Mouse (Mus musculus): ENCODE data around the gene Rptn.
A peak's percentile ranks its signal among the peaks of the same experiment; 100 is the strongest.
"Not testable (repeated sequence)": the region's sequence is repeated elsewhere in the genome, so short reads cannot be mapped to it uniquely, and the experiment has no call there.

Gene Rptn

GRCm38 (mm10) chr3:93393366-93393765, at the start of gene Rptn:
Gene Rptn, plus strand, starts transcription at chr3:93393699.
- DNase-seq, result no peak

DNA sequence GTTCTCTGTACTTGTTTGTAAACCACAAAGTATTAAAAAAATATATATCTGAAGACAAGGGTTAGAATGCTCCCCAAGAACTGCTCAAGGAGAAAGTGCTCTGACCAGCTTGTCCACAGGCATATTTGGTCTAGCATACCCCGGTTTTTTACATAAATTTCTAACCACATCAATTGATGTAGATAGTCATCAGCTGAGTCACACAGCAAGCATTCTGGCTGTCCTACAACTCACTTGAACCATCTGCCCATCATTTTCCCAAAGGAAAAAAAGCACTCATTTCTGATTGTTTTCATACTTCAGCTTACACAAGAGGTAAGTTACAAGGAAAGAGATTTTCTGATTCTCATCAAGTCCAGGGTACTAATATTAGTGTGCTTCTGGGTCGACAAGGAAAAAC, 46.6 kb upstream of the Rptn start:
- DNase-seq, result no peak

DNA sequence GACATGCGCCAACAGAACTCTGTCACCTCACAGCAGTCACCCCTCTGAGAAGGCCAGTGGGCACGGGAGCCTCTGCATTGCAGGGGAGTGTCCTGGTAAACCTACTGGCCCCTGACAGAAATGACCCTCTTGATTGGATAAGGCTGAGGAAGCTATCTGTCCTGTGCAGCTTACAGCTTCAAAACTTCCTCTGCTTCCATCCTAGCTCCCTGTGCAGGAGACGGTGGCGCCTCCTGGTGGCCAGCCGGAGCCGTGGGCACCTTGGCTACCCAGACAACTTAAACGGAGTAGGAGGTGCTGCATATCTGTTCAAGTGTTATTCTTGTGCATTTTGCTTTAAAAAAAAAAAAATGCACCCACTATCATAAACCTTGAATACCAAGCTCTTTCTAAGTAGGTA, 33.5 kb upstream of the Rptn start:
- DNase-seq, result no peak

DNA sequence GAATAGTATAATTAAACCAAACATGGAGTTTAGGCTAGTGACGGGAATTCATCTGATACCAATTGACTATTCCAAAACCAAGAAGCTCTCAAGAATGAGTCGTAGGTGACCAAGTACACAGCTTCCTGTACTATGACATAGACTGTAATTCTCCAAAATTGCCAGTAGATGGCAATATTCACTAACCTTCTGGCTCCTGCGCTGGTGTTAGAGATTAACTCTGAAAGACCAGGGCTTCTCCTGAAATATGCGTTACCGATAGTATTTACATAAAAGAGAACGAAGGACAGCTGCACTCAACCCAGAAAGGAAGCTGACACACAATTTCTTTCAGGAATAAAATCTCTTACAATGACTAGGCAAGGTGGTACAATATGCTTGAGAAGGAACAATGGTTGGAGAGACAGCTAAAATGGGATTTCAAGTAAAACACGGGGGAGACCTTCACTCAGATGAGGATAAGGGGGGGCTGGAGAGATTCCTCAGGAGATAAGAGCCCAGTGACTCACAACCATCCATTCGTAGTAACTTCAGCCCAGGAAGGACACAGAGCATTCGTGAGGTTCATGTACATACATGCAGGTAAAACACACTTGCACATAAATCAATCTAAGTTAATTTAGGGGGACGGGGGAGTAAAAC, 31.4 kb upstream of the Rptn start:
- DNase-seq, result no peak

- DNase-seq, result no peak
Observed at GRCm38 (mm10) chr3:93366966-93367575, 26.4 kb upstream of the Rptn start.

DNA sequence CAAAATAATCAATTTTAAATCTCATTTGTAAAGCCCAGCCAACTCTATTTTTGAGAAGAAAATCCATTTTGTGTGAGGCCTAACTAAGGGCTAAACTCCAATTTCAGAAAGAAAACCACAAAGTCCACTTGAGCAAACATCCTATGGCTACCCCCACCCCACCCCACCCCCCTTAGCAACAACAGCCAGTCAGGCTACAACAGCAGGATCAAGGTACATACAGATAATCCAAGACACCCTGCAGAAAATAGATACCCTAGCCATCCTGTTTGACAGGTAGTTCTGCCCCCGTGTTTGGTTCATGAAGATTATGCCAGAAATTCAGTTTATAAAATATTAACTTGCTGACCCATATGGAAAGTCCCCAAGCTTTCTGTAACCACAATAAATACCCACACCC, 25.3 kb upstream of the Rptn start:
- DNase-seq, result no peak

- DNase-seq, result no peak
Observed at GRCm38 (mm10) chr3:93373416-93373815, 20.1 kb upstream of the Rptn start.

GRCm38 (mm10) chr3:93375196-93375595, 18.3 kb upstream of the Rptn start:
- DNase-seq, result no peak

DNA sequence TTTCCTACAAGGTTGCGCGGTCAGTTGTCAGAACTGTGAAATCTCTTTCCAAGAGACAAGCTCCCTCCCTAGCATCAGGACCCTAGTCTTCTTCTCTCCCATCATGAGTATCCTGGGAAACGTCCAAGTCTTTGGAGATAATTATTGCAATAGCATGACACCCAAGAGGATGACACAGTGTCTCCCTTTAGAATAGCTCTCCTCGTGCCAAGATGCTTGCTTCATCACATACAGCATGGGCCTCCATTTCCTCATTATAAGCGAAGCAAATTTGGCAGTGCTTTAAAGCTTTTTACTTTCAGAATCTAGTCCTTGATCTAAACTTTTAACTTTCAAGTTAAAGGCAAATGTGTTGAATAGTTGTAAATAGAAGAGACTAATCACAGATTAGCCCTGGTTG, 17.9 kb upstream of the Rptn start:
- no peak for DNase-seq

DNA sequence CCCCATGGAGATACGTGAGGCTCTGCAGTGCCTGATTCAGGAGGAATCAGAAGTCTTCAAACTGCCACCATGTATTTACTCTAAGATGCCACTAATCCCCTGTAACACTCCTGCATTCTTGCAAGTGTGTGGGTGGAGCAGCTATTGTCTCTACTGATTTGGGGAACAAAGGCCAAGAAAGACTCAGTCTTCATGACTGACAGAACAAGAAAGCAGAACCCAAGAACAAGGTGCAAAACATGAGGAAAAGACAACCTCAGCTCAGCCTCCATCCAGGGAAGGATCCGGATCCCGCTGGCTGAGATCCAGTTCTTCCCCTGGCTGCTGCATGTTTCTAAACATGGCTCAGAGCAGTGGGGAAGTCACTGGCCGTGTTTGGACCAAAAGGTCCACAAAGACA, 15.4 kb upstream of the Rptn start:
- DNase-seq, result no peak

GRCm38 (mm10) chr3:93403936-93404335, 10.4 kb downstream of the Rptn start:
- no peak for DNase-seq

GRCm38 (mm10) chr3:93406992-93407391, 13.5 kb downstream of the Rptn start:
- DNase-seq, result no peak

GRCm38 (mm10) chr3:93411905-93412304, 18.4 kb downstream of the Rptn start:
- DNase-seq, result no peak

GRCm38 (mm10) chr3:93431673-93432072, 38.2 kb downstream of the Rptn start:
- DNase-seq, result no peak

- no peak for DNase-seq
Observed at GRCm38 (mm10) chr3:93442030-93442429, 48.5 kb downstream of the Rptn start, which contains the start of gene Tchh. Gene Tchh, plus strand, starts transcription at chr3:93442330.

GRCm38 (mm10) chr3:93443501-93444101, 50.1 kb downstream of the Rptn start:
- no peak for DNase-seq

DNA sequence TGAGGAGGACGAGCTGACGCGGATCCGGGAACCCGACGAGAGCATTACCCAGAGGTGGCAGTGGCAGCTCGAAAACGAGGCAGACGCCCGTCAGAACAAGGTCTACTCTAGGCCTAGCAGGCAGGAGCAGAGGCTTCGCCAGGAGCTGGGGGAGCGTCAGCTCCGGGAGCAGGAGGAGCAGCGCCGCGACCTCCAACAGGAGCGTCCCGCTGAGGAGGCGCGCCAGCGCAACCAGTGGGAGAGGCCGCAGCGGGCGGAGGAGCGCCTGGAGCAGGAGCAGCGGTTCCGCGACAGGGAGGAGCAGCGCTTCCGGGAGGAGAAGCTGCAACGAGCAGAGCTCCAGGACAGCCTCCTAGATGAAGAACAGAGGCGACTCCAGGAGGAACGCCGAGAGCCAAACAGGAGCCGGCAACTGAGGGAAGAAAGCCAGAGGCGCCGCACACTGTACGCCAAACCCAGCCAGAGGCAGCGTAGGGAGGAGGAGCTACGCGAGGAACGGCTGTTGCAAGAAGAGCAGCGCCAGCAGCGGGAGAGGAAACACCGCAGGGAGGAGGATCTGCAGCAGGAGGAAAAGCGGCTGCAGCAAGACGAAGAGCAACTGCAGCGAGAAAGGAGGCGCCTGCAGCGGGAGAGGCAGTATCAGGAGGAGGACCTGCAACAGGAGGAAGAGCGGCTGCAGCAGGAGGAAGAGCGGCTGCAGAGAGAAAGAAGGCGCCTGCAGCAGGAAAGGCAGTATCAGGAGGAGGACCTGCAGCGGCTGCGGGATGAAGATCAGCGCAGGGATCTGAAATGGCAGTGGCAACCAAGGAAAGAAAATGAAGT, 51.1 kb downstream of the Rptn start:
- DNase-seq, result peak; percentile 4

DNA sequence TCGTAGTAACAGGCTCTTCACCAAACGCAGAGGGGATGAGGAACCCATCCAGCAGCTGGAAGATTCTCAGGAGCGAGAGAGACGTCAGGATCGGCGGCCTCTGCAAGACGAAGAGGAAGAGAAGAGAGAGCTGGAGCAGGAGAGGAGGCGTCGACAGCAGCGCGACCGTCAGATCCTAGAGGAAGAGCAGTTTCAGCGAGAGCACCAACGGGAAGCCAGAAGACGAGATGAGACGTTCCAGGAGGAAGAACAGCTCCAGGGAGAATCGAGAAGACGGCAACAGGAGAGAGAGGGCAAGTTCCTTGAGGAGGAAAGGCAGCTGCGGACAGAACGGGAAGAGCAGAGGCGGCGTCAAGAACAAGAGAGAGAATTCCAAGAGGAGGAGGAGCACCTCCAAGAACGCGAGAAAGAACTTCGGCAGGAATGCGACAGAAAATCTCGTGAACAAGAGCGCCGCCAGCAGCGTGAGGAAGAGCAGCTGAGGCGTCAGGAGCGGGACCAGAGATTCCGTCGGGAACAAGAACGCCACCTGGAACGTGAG, 51.7 kb downstream of the Rptn start:
- no peak for DNase-seq

GRCm38 (mm10) chr3:93446128-93446755, 52.7 kb downstream of the Rptn start:
- peak; percentile 1 for DNase-seq

GRCm38 (mm10) chr3:93446756-93447137, 53.2 kb downstream of the Rptn start:
- not testable (repeated sequence) for DNase-seq

DNA sequence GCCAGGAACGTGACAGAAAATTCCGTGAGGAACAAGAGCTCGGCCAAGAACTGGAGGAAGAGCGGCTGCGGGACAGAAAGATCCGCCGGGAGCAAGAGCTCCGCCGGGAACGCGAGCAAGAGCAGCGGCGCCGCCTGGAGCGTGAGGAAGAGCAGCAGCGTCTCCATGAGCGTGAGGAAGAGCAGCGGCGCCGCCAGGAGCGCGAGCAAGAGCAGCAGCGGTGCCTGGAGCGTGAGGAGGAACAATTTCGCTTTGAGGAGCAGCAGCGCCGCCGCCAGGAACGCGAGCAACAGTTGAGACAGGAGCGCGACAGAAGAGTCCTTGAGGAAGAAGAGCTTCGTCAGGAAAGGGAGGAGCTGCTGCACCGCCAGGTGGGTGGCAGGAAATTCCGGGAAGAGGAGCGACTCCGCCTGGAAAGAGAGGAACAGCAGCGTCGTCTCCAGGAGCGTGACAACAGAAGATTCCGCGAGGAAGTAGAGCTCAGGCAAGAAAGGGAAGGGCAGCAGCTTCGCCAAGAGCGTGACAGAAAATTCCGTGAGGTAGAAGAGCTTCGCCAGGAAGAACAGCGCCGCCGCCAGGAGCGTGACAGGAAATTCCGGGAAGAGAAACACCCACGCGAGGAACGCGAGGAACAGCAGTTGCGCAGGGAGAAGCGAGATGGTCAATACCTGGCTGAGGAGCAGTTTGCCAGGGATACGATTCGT, 53.8 kb downstream of the Rptn start:
- peak; percentile 12 for DNase-seq
